Mouse (Mus musculus) liver, adult 2 months (tissue): ENCODE measurements around the gene Sh3pxd2a.

Experiments
- CTCF ChIP-seq: fragments of 200-500 bp; IDR thresholded peaks from 2 replicates; pipeline ENCODE4 v1.5.1; 2011; ENCODE audit warnings: low read depth, low read length, control low read depth
- POLR2A ChIP-seq: fragments of 200-500 bp; IDR thresholded peaks from 2 replicates; pipeline ENCODE4 v1.6.1; 2011; ENCODE audit warnings: low read length, control low read depth; ENCODE audit not compliant: insufficient read depth; ENCODE audit errors: extremely low read depth

DNA sequence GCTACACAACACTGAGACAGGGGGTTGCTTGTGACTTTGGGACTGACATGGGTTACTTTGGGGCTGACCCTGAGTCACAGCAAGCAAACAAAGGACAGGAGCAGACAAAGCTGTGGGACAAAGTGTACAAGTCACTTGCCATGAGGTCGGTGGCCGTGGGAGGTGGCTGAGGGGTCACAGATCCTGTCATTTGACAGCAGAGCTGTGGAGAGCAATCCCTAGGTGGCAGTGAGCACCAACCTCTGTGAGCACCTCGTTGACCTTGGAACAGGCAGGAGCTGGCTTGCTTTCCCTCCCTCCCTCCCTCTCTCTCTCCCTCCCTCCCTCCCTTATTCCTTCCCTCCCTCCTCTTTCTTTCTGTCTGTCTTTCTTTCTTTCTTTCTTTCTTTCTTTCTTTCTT lies 95.2 kb downstream of the Sh3pxd2a start:
- TF ChIP-seq POLR2A (no peak), CTCF (peak; percentile 55)
